Mouse (Mus musculus): Measurements from ENCODE around the gene Mettl22.

The Mettl22 gene

GRCm38 (mm10) chr16:8470603-8471481, at the start of gene Mettl22:
TSS of gene Mettl22 (plus strand) at chr16:8470788.
- peak; percentile 78 for DNase-seq (ENCODE audit: extremely low spot score, low read depth, low spot score)

- no peak for DNase-seq (ENCODE audit: extremely low spot score, low read depth, low spot score)
These were observed 49.7 kb upstream of the Mettl22 start for GRCm38 (mm10) chr16:8420842-8421241.

DNA sequence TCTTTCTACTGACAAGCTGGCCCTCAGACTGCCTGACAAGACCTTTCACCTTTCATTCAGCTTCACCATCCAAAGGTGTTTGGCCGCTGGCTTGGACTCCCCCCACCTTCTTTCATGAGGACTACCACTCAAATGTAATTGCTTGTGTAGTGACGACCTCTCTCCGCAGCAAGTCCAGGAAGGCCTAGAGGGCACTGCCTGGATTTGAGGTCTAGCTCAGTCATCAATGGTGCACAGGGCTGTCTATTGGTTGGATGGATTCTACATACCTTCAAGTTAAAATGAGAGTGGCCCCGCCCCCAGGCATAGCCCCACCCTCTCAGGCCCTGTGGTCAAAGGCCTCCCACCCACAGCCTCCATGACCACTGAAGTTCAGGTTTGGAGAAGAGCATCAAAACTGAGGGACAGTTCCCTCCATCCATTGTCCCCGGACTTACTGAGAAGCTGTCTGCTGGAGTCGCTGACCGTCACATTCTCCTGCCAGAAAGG, 46.9 kb upstream of the Mettl22 start:
- no peak for DNase-seq (ENCODE audit: extremely low spot score, low read depth, low spot score)

GRCm38 (mm10) chr16:8424161-8424970, 46.2 kb upstream of the Mettl22 start:
- DNase-seq (ENCODE audit: extremely low spot score, low read depth, low spot score) = no peak

DNA sequence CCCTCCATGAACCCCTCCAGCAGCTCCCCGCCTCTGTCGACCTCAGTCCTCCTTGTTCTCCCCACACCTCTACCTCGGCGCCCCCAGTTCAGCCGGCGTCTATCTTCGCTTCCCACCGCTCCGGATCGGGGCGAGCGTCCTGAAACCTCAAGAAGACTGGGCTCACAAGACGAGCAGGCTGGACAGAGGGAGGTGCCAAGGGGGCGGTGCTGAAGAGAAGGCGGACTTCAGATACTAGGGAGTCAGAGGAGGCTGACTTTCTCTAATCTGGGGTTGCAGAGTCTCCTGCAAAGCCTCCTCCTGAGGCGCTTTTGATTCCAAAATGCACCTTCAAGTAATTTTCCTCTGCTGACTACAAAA, 45.6 kb upstream of the Mettl22 start, which contains the start of gene Tmem114:
Gene Tmem114 (minus strand): TSS at position 166 of the 360 bp plus-strand sequence.
- no peak for DNase-seq (ENCODE audit: extremely low spot score, low read depth, low spot score)

GRCm38 (mm10) chr16:8425736-8426135, 44.9 kb upstream of the Mettl22 start:
- DNase-seq (ENCODE audit: extremely low spot score, low read depth, low spot score) = no peak

- DNase-seq (ENCODE audit: extremely low spot score, low read depth, low spot score) = no peak
These were observed 41.1 kb upstream of the Mettl22 start for GRCm38 (mm10) chr16:8429531-8429930.

GRCm38 (mm10) chr16:8432616-8433015, 38.0 kb upstream of the Mettl22 start:
- no peak for DNase-seq (ENCODE audit: extremely low spot score, low read depth, low spot score)

GRCm38 (mm10) chr16:8444911-8445310, 25.7 kb upstream of the Mettl22 start:
- DNase-seq (ENCODE audit: extremely low spot score, low read depth, low spot score) = no peak

- no peak for DNase-seq (ENCODE audit: extremely low spot score, low read depth, low spot score)
These were observed 24.3 kb upstream of the Mettl22 start for GRCm38 (mm10) chr16:8446256-8446655.

GRCm38 (mm10) chr16:8453301-8453700, 17.3 kb upstream of the Mettl22 start:
- no peak for DNase-seq (ENCODE audit: extremely low spot score, low read depth, low spot score)

DNA sequence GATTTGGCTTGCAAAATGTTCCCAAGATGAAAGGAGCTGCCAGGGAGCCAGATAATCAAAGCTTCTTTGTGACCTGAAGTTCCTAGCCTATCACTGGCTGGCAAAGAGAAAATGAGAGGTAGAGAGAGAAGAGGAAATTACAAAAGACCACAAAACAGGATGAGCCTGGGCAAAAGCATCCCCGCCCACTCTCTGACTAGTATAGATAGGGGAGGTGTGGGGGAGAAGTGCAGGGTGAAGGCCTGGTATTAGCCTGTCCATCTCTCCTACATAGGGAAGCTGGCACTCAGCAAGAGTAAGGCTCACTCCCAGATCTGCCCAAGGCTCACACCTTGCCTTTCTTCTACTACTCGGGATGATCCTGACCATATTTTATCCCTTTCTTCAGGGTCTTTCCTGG, 15.4 kb upstream of the Mettl22 start:
- no peak for DNase-seq (ENCODE audit: extremely low spot score, low read depth, low spot score)

- DNase-seq (ENCODE audit: extremely low spot score, low read depth, low spot score) = no peak
These were observed 12.2 kb upstream of the Mettl22 start for GRCm38 (mm10) chr16:8458391-8458790.

DNA sequence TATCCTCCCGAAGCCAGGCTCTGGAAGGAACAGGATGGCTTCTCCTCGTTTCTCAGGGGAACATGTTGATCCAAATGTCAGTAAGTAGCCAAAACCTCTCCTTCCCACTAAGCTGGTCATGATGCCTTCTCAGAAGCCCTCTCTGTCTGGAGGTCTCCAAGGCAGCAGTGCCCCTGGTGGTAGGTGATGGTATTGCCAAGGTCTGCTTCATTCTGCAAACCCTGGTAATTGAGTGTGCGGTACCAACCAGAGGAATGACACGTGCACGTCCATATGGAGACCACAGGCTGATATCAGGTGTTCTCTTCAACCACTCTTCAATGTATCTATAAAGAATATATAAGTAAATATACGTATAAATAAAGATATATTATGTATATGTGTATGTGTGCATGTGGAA, 11.5 kb upstream of the Mettl22 start:
- DNase-seq (ENCODE audit: extremely low spot score, low read depth, low spot score) = peak; percentile 44

- DNase-seq (ENCODE audit: extremely low spot score, low read depth, low spot score) = no peak
These were observed 456 bp upstream of the Mettl22 start for GRCm38 (mm10) chr16:8470132-8470531.

DNA sequence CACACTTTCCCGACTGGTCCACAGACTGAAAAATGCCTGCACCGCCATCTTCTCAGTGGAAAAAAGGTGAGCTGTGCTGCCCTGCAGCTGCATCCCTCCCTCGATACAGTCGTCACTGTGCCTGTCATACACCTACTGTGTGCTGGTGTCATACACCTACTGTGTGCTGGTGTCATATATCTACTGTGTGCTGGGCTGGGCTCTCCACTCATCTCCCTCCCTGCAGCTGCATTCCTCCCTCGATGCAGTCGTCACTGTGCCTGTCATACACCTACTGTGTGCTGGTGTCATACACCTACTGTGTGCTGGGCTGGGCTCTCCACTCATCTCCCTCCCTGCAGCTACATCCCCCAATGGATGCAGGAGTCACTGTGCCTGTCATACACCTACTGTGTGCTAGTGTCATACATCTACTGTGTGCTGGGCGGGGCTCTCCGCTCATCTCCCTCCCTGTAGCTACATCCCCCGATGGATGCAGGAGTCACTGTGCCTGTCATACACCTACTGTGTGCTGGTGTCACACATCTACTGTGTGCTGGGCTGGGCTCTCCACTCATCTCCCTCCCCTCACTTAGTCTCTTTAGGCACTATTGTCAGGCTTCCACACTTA, 16.9 kb downstream of the Mettl22 start:
- no peak for DNase-seq (ENCODE audit: extremely low spot score, low read depth, low spot score)

DNA sequence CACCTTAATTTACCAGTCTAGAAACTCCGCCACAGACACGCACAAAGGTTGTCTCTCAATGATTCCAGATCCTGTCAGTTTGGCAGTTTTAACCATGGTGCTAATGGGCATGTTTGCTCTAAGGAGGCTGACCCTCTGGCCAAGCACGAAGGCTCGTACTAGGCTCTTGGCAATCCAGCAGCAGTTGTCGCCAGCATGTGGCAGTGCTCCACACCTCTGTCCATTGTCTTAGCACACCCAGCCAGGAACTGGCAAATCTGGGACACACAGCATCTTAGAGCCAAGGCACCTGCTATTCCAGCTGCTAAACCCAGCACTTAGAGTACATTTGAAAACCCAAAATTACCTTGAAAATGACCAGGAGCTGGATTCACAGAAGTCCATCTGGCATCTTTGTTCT, 18.8 kb downstream of the Mettl22 start:
- DNase-seq (ENCODE audit: extremely low spot score, low read depth, low spot score) = no peak

DNA sequence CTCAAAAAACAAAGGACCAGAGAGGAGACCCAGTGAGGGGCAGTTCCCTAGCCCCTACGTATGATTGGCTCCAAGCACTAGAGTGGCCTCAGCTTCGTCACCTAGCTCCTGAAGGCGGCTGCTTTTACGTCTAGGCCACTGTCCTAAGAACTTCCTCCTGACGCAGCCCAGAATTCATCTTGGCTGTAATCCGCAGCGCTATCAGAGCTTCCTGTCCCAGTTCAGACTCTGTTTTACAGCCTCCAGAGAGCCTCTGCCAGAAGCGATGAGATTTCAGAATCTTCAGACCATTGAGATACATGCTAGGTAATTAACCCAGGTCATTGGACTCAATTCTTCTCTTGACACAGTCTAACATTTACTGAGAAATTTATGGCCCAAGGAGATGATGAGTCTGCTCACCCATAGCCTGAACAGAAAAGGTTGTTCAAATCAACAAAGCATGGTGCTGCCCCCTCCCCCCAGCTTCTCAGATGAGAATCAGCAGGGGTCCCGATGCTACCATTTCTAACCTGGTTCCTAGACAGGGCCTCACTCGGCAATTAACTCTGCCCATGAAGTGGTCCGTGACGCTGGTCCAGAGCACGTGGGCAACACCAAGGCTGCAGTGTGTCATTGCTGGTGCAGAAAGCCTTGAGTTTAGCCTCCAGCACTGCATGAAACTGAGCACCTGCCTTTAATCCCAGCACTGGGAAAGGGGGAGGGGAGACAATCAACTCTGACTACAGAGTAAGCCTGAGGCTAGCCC, 21.3 kb downstream of the Mettl22 start:
- no peak for DNase-seq (ENCODE audit: extremely low spot score, low read depth, low spot score)

GRCm38 (mm10) chr16:8494268-8494667, 23.7 kb downstream of the Mettl22 start:
- DNase-seq (ENCODE audit: extremely low spot score, low read depth, low spot score) = no peak

DNA sequence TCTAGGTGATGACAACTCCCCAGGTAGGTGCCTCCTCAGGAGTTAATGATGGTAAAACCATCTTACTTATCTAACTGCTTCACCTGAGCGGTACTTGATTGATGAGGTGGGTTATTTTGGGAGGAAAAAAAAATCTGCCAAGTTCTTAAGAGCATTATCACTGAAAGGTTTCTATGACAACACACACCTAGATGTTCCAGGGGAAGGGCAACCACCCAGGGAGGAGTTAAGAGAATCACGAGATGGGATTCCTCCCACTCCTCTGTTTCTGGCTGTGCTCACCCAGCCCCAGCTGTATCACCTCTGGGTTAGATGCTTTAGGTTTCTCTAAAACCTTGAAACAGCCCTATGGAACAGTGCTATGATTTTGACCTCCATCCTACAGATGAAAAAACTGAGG, 26.4 kb downstream of the Mettl22 start:
- no peak for DNase-seq (ENCODE audit: extremely low spot score, low read depth, low spot score)

DNA sequence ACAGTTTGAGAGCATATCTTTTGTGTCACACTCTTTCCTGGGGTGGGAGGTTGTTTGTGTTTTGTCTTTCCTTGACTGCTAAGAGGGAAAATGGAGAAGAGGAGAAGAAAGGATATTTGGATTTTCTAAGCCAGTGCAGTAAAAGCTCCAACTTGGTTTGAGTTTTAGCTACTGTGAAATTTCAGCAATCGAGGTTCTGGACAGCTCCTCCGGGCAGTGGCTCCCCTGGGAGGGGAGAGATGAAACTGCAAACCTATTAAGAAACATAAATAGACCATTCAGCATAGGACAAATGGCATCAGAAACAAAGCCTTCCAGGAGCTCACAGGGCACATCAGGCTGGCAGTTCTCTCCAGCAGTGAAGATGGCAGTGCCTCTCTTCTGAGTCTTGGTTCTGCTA, 33.7 kb downstream of the Mettl22 start:
- DNase-seq (ENCODE audit: extremely low spot score, low read depth, low spot score) = no peak

Data from hindlimb bud, embryonic 11.5 days (tissue).